Comparison of ENCODE assay signal across 8 mouse cellular contexts in the genomic region with DNA sequence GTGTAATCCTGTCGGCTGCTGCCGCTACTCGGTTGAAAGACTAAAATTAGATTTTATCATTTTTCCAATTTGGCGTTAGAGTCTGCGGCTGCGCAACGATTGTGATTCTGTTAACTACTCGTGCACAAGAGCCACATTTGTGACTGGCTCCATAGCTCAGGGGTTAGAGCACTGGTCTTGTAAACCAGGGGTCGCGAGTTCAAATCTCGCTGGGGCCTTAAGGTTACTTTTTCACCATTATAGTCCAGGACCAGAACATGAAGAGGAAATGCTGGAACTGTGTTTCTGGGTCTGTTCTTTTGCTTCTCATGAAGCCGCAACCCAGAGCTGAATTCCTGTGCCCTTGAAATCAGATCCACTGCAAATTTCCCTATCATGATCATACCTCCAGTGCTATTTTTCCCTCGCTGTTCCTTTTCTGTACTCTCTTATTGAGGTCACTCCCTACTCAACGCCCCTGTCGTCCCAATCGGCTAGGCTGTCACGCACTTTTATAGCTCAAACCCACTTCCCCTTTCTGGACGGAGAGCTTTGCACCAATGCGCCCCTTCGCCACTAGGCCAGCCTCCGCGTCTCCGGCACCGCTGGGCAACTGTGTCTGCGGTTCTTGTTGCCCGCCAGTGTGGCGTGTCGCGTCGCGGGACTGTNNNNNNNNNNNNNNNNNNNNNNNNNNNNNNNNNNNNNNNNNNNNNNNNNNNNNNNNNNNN. TPM values are rescaled to one million over a fixed set of nuclear protein-coding genes. Genes with fewer than 3 reads are reported as not detected.
DNase-seq lines count a peak whose midpoint lies in the region; ATAC-seq and TF ChIP-seq lines count a peak whose summit lies in the region.

No protein-coding gene starts in this region.

- peak overlapping the region; percentile 52 for H3K9ac ChIP-seq in heart, embryonic 15.5 days
- peak overlapping the region; percentile 66 for H3K9ac ChIP-seq in liver, embryonic 14.5 days (replicated peaks)
- H3K9ac ChIP-seq in stomach, embryonic 16.5 days (ENCODE audit: low read length), result peak overlapping the region; percentile 66

- DNase-seq in CD8-positive naive resting alpha-beta T cell, adult 2 months (ENCODE audit: low read depth in 2 of 2, low spot score in 2 of 2), result peak; percentile 93 to 94
- peak; percentile 62 for DNase-seq in c-Kit-negative CD71-positive TER-119-positive erythroid progenitor cells, embryonic 14.5 days (ENCODE audit: low read depth, low spot score)
- DNase-seq in forebrain, embryonic 10.5 days (ENCODE audit: extremely low spot score, low spot score), result peak; percentile 85
- DNase-seq in kidney, postnatal 25 days, result peak; percentile 87 to 92
- DNase-seq in liver, embryonic 14.5 days (ENCODE audit: low read depth in 3 of 3, low spot score in 3 of 3), result peak in 1 of 3 experiments; percentile 75
- peak; percentile 89 for DNase-seq in neural tube, embryonic 10.5 days (ENCODE audit: extremely low spot score, low spot score)

- no peak; the same call in 1 of the 2 replicates for TF ChIP-seq EP300 in liver, embryonic 14.5 days (IDR thresholded peaks at IDR 0.05; ENCODE audit: low read depth)

- no peaks in the 10 kb centered on the region for H3K36me3 ChIP-seq in forebrain, embryonic 10.5 days (replicated peaks)
- no peaks in the 10 kb centered on the region for H3K36me3 ChIP-seq in heart, embryonic 15.5 days
- no peaks in the 10 kb centered on the region for H3K36me3 ChIP-seq in liver, embryonic 14.5 days (replicated peaks; ENCODE audit: control insufficient read depth, insufficient read depth, low read depth)
- no peaks in the 10 kb centered on the region for H3K36me3 ChIP-seq in stomach, embryonic 16.5 days (ENCODE audit: control insufficient read depth, insufficient read depth, low read length)

- TF ChIP-seq CTCF in liver, embryonic 14.5 days (IDR thresholded peaks at IDR 0.05; ENCODE audit: low read depth), result peak; percentile 55

- ATAC-seq in heart, embryonic 15.5 days (replicated peaks; ENCODE audit: insufficient number of reproducible peaks, insufficient read depth, low FRiP score, low read depth), result peak; percentile 61
- ATAC-seq in liver, embryonic 14.5 days (ENCODE audit: insufficient read depth), result peak; percentile 58
- ATAC-seq in stomach, embryonic 16.5 days (ENCODE audit: insufficient read depth, low FRiP score), result peak; percentile 63; the same call in 1 of the 2 replicates

- H3K27me3 ChIP-seq in forebrain, embryonic 10.5 days (ENCODE audit: poor library complexity, severe bottlenecking), result peaks cover 42% of the 10 kb centered on the region
- H3K27me3 ChIP-seq in heart, embryonic 15.5 days, result 0 out of 2 replicates have a peak, but pooled peaks cover 8% of the 10 kb centered on the region
- H3K27me3 ChIP-seq in liver, embryonic 14.5 days (ENCODE audit: control insufficient read depth, insufficient read depth, low read length), result no peaks in the 10 kb centered on the region
- H3K27me3 ChIP-seq in stomach, embryonic 16.5 days (ENCODE audit: control insufficient read depth, insufficient read depth, low read length), result no peaks in the 10 kb centered on the region

- peak overlapping the region; percentile 70 for H3K4me3 ChIP-seq in forebrain, embryonic 10.5 days
- H3K4me3 ChIP-seq in heart, embryonic 15.5 days, result peak overlapping the region; percentile 60
- peak overlapping the region; percentile 60 to 89 for H3K4me3 ChIP-seq in liver, embryonic 14.5 days (ENCODE audit: insufficient read depth in 1 of 2, low read depth in 2 of 2, low read length in 2 of 2)
- peak overlapping the region; percentile 81 for H3K4me3 ChIP-seq in stomach, embryonic 16.5 days (replicated peaks; ENCODE audit: low read length)

- WGBS in forebrain, embryonic 10.5 days, result under 1% methylated on average over 31 of the region's 31 CpGs
- WGBS in heart, embryonic 15.5 days, result under 1% methylated on average over 31 of the region's 31 CpGs
- WGBS in liver, embryonic 14.5 days (ENCODE audit: insufficient replicate concordance), result under 1% methylated on average over 31 of the region's 31 CpGs
- 1% methylated on average over 31 of the region's 31 CpGs for WGBS in stomach, embryonic 16.5 days

- no peak overlapping the region for H3K27ac ChIP-seq in forebrain, embryonic 10.5 days
- peak overlapping the region; percentile 35; the same call in 1 of the 2 replicates for H3K27ac ChIP-seq in heart, embryonic 15.5 days
- H3K27ac ChIP-seq in liver, embryonic 14.5 days, result no peak overlapping the region
- H3K27ac ChIP-seq in stomach, embryonic 16.5 days (ENCODE audit: low read length), result peak overlapping the region; percentile 45

- H3K4me2 ChIP-seq in heart, embryonic 15.5 days, result peak overlapping the region; percentile 79
- H3K4me2 ChIP-seq in liver, embryonic 14.5 days (ENCODE audit: low read depth), result peak overlapping the region; percentile 88
- H3K4me2 ChIP-seq in stomach, embryonic 16.5 days (ENCODE audit: low read depth, low read length), result peak overlapping the region; percentile 88

- peaks cover 32% of the 10 kb centered on the region for H3K4me1 ChIP-seq in forebrain, embryonic 10.5 days
- H3K4me1 ChIP-seq in heart, embryonic 15.5 days (replicated peaks), result peaks cover 40% of the 10 kb centered on the region
- H3K4me1 ChIP-seq in liver, embryonic 14.5 days (replicated peaks; ENCODE audit: control insufficient read depth in 2 of 2, insufficient read depth in 2 of 2, low read length in 1 of 2), result peaks cover 10 to 16% of the 10 kb centered on the region in 2 experiments
- peaks cover 12% of the 10 kb centered on the region for H3K4me1 ChIP-seq in stomach, embryonic 16.5 days (ENCODE audit: control insufficient read depth, insufficient read depth, low read length)

- H3K9me3 ChIP-seq in forebrain, embryonic 10.5 days, result peaks cover 8% of the 10 kb centered on the region; the same call in 1 of the 2 replicates
- H3K9me3 ChIP-seq in heart, embryonic 15.5 days (replicated peaks), result no peaks in the 10 kb centered on the region
- no peaks in the 10 kb centered on the region; the same call in 1 of the 2 replicates for H3K9me3 ChIP-seq in liver, embryonic 14.5 days (ENCODE audit: control insufficient read depth, low read length)
- H3K9me3 ChIP-seq in stomach, embryonic 16.5 days (replicated peaks; ENCODE audit: control insufficient read depth, low read length), result no peaks in the 10 kb centered on the region

RNA-seq across cellular contexts. Expression of a gene that starts 17.9 kb away (rescaled TPM):
- polyA plus RNA-seq in forebrain, embryonic 10.5 days (2016; fragmentation: Nextera tagmentation; extraction: Ambion mirVana), result 1.2 and 1.6 TPM in 2 replicates
- polyA plus RNA-seq in heart, embryonic 15.5 days (2015; fragmentation: Nextera tagmentation; extraction: Ambion mirVana), result 8.9 and 13.6 TPM in 2 replicates
- 7.6 and 10.4 TPM in 2 replicates for polyA plus RNA-seq in liver, embryonic 14.5 days (2012; rRNA removed)
- 15.1 and 16.6 TPM in 2 replicates for polyA plus RNA-seq in liver, embryonic 14.5 days (2014; fragmentation: Nextera tagmentation; extraction: Ambion mirVana)
- 13.1 and 13.3 TPM in 2 replicates for polyA plus RNA-seq in stomach, embryonic 16.5 days (2015; fragmentation: Nextera tagmentation; extraction: Ambion mirVana)

RNA-seq across cellular contexts. Expression of a gene that starts 27.2 kb away (rescaled TPM):
- polyA plus RNA-seq in forebrain, embryonic 10.5 days (2016; fragmentation: Nextera tagmentation; extraction: Ambion mirVana), result 2.3 and 4.3 TPM in 2 replicates
- 3.2 and 3.7 TPM in 2 replicates for polyA plus RNA-seq in heart, embryonic 15.5 days (2015; fragmentation: Nextera tagmentation; extraction: Ambion mirVana)
- polyA plus RNA-seq in liver, embryonic 14.5 days (2012; rRNA removed), result 9.6 and 12.4 TPM in 2 replicates
- polyA plus RNA-seq in liver, embryonic 14.5 days (2014; fragmentation: Nextera tagmentation; extraction: Ambion mirVana), result 1.6 and 2.8 TPM in 2 replicates
- 0.98 and 1.5 TPM in 2 replicates for polyA plus RNA-seq in stomach, embryonic 16.5 days (2015; fragmentation: Nextera tagmentation; extraction: Ambion mirVana)

RNA-seq across cellular contexts. Expression of a gene that starts 27.7 kb away (rescaled TPM):
- polyA plus RNA-seq in forebrain, embryonic 10.5 days (2016; fragmentation: Nextera tagmentation; extraction: Ambion mirVana), result 0.07 and 0.31 TPM in 2 replicates
- 0.75 and 0.84 TPM in 2 replicates for polyA plus RNA-seq in heart, embryonic 15.5 days (2015; fragmentation: Nextera tagmentation; extraction: Ambion mirVana)
- 0.09 and 0.23 TPM in 2 replicates for polyA plus RNA-seq in liver, embryonic 14.5 days (2012; rRNA removed)
- polyA plus RNA-seq in liver, embryonic 14.5 days (2014; fragmentation: Nextera tagmentation; extraction: Ambion mirVana), result 0.04 and 0.13 TPM in 2 replicates
- 1.7 and 2.6 TPM in 2 replicates for polyA plus RNA-seq in stomach, embryonic 16.5 days (2015; fragmentation: Nextera tagmentation; extraction: Ambion mirVana)

RNA-seq across cellular contexts. Expression of a gene that starts 36.5 kb away (rescaled TPM):
- 4.0 and 4.6 TPM in 2 replicates for polyA plus RNA-seq in forebrain, embryonic 10.5 days (2016; fragmentation: Nextera tagmentation; extraction: Ambion mirVana)
- polyA plus RNA-seq in heart, embryonic 15.5 days (2015; fragmentation: Nextera tagmentation; extraction: Ambion mirVana), result 4.3 TPM in 2 replicates
- polyA plus RNA-seq in liver, embryonic 14.5 days (2012; rRNA removed), result 8.2 and 9.2 TPM in 2 replicates
- 1.0 and 1.3 TPM in 2 replicates for polyA plus RNA-seq in liver, embryonic 14.5 days (2014; fragmentation: Nextera tagmentation; extraction: Ambion mirVana)
- polyA plus RNA-seq in stomach, embryonic 16.5 days (2015; fragmentation: Nextera tagmentation; extraction: Ambion mirVana), result 4.6 and 5.7 TPM in 2 replicates

RNA-seq across cellular contexts. Expression of a gene that starts 48.4 kb away (rescaled TPM):
- polyA plus RNA-seq in forebrain, embryonic 10.5 days (2016; fragmentation: Nextera tagmentation; extraction: Ambion mirVana), result 0.06 TPM in 1 of 2 replicates, not detected in the other
- 0.25 and 0.30 TPM in 2 replicates for polyA plus RNA-seq in heart, embryonic 15.5 days (2015; fragmentation: Nextera tagmentation; extraction: Ambion mirVana)
- polyA plus RNA-seq in liver, embryonic 14.5 days (2012; rRNA removed), result 0.10 and 0.16 TPM in 2 replicates
- polyA plus RNA-seq in liver, embryonic 14.5 days (2014; fragmentation: Nextera tagmentation; extraction: Ambion mirVana), result 0.29 and 0.34 TPM in 2 replicates
- polyA plus RNA-seq in stomach, embryonic 16.5 days (2015; fragmentation: Nextera tagmentation; extraction: Ambion mirVana), result 0.32 and 0.36 TPM in 2 replicates

Comparison
In these comparisons a context has a peak if more than half of its experiments do, and no peak if none do; other contexts are left out.
1. H3K27ac ChIP-seq: peak in heart, embryonic 15.5 days (single experiment) and stomach, embryonic 16.5 days (single experiment); none in forebrain, embryonic 10.5 days (single experiment) and liver, embryonic 14.5 days (single experiment).
2. Peak in every context shown above with its lines, with median percentiles within 50 percentile points of each other: H3K4me3 ChIP-seq, ATAC-seq, H3K4me2 ChIP-seq and H3K9ac ChIP-seq.